Mouse (Mus musculus) MEL (cell line): ENCODE results near the gene Tex46. TPM values are rescaled to one million over a fixed set of nuclear protein-coding genes. Genes with fewer than 3 reads are reported as not detected.

Source experiments
- DNase-seq: peaks from one replicate; pipeline ENCODE4 v3.0.0; 2011; ENCODE audit warnings: low read depth, low spot score
- H3K27ac ChIP-seq: 2 replicates; pipeline ENCODE4 v1.5.1; 2012; ENCODE audit warnings: low read depth, mild to moderate bottlenecking, control low read depth, low read length, moderate library complexity; ENCODE audit not compliant: control insufficient read depth
- H3K27me3 ChIP-seq, 2 experiments: fragments of 150-350 bp in 1 of 2; sonication (generic) in 1 of 2; 2 replicates each; pipeline ENCODE4 v1.6.1; 2012; ENCODE audit warnings: low read length in 2 of 2, mild to moderate bottlenecking in 2 of 2, improper control_type of control experiment in 1 of 2, moderate library complexity in 1 of 2; ENCODE audit not compliant: insufficient read depth in 2 of 2, control insufficient read depth in 1 of 2
- H3K36me3 ChIP-seq, 2 experiments: 2 replicates each; pipeline ENCODE4 v1.6.1; 2012 to 2014; ENCODE audit warnings: low read length in 2 of 2, improper control_type of control experiment in 1 of 2, inconsistent platforms in 1 of 2, mild to moderate bottlenecking in 1 of 2; ENCODE audit not compliant: insufficient read depth in 2 of 2, control insufficient read depth in 1 of 2
- H3K4me1 ChIP-seq, 2 experiments: fragments of 150-350 bp in 1 of 2; sonication (generic) in 1 of 2; 2 replicates each; pipeline ENCODE4 v1.6.1; 2012; ENCODE audit warnings: low read length in 2 of 2, improper control_type of control experiment in 1 of 2, mild to moderate bottlenecking in 1 of 2; ENCODE audit not compliant: insufficient read depth in 2 of 2, control insufficient read depth in 1 of 2
- H3K4me3 ChIP-seq, 2 experiments: fragments of 150-350 bp in 1 of 2; sonication (generic) in 1 of 2; 2 replicates each; pipeline ENCODE4 v1.5.1; 2012; ENCODE audit warnings: low read depth in 2 of 2, low read length in 2 of 2, mild to moderate bottlenecking in 2 of 2, moderate library complexity in 2 of 2, control low read depth in 1 of 2, improper control_type of control experiment in 1 of 2; ENCODE audit not compliant: control insufficient read depth in 1 of 2, insufficient read depth in 1 of 2
- H3K79me2 ChIP-seq: 2 replicates; pipeline ENCODE4 v1.6.1; 2012; ENCODE audit warnings: mild to moderate bottlenecking, low read length, moderate library complexity; ENCODE audit not compliant: control insufficient read depth, poor library complexity, insufficient read depth
- H3K9ac ChIP-seq: 2 replicates; pipeline ENCODE4 v1.6.1; 2012; ENCODE audit warnings: low read depth, mild to moderate bottlenecking, control low read depth, low read length, moderate library complexity; ENCODE audit not compliant: control insufficient read depth, poor library complexity, severe bottlenecking
- H3K9me3 ChIP-seq: fragments of 150-350 bp; sonication (generic); replicated peaks from 2 replicates; pipeline ENCODE4 v1.6.1; 2012; ENCODE audit warnings: mild to moderate bottlenecking, low read length, improper control_type of control experiment, moderate library complexity; ENCODE audit not compliant: insufficient read depth
- BHLHE40 ChIP-seq: IDR thresholded peaks from 2 replicates; pipeline ENCODE4 v1.6.1; 2012; ENCODE audit warnings: low read depth, mild to moderate bottlenecking, inconsistent platforms, low read length, improper control_type of control experiment, borderline replicate concordance
- CHD1 ChIP-seq: IDR thresholded peaks from 2 replicates; pipeline ENCODE4 v1.6.1; 2012; ENCODE audit warnings: low read depth, mild to moderate bottlenecking, inconsistent platforms, low read length, improper control_type of control experiment
- CHD2 ChIP-seq: IDR thresholded peaks from 2 replicates; pipeline ENCODE4 v1.6.1; 2011; ENCODE audit warnings: low read length, improper control_type of control experiment
- CTCF ChIP-seq, 3 experiments: IDR thresholded peaks in 2 of 3; conservative IDR thresholded peaks in 1 of 3; 2 replicates each; pipeline ENCODE4 v1.5.1; 2011 to 2012; ENCODE audit warnings: low read length in 3 of 3, low read depth in 2 of 3, mild to moderate bottlenecking in 2 of 3, improper control_type of control experiment in 1 of 3, inconsistent platforms in 1 of 3, mixed read lengths in 1 of 3, moderate library complexity in 1 of 3; ENCODE audit not compliant: control insufficient read depth in 1 of 3, insufficient read depth in 1 of 3, poor library complexity in 1 of 3, severe bottlenecking in 1 of 3
- E2F4 ChIP-seq: IDR thresholded peaks from 2 replicates; pipeline ENCODE4 v1.6.1; 2011; ENCODE audit warnings: low read depth, low read length, improper control_type of control experiment, borderline replicate concordance
- ELF1 ChIP-seq: IDR thresholded peaks from 2 replicates; pipeline ENCODE4 v1.6.1; 2014; ENCODE audit warnings: low read depth, mild to moderate bottlenecking, inconsistent platforms, low read length, improper control_type of control experiment, moderate library complexity
- GABPA ChIP-seq: IDR thresholded peaks from 2 replicates; pipeline ENCODE4 v1.6.1; 2012; ENCODE audit warnings: low read depth, mild to moderate bottlenecking, inconsistent platforms, low read length, improper control_type of control experiment, moderate library complexity
- HCFC1 ChIP-seq: IDR thresholded peaks from 2 replicates; pipeline ENCODE4 v1.6.1; 2012; ENCODE audit warnings: low read depth, mild to moderate bottlenecking, inconsistent platforms, low read length, improper control_type of control experiment, moderate library complexity
- JUND ChIP-seq: IDR thresholded peaks from 2 replicates; pipeline ENCODE4 v1.6.1; 2011; ENCODE audit warnings: low read depth, mild to moderate bottlenecking, improper control_type of control experiment, low read length
- KAT2A ChIP-seq: conservative IDR thresholded peaks from 2 replicates; pipeline ENCODE4 v1.6.1; 2012; ENCODE audit warnings: low read depth, low read length, improper control_type of control experiment, inconsistent platforms
- MAFK ChIP-seq: IDR thresholded peaks from 2 replicates; pipeline ENCODE4 v1.6.1; 2011; ENCODE audit warnings: low read depth, mild to moderate bottlenecking, low read length, improper control_type of control experiment, borderline replicate concordance
- MAX ChIP-seq: IDR thresholded peaks from 2 replicates; pipeline ENCODE4 v1.6.1; 2011; ENCODE audit warnings: low read length, improper control_type of control experiment
- MAZ ChIP-seq: IDR thresholded peaks from 2 replicates; pipeline ENCODE4 v1.6.1; 2012; ENCODE audit warnings: low read depth, mild to moderate bottlenecking, inconsistent platforms, low read length, improper control_type of control experiment
- MXI1 ChIP-seq: IDR thresholded peaks from 2 replicates; pipeline ENCODE4 v1.6.1; 2011; ENCODE audit warnings: mild to moderate bottlenecking, low read depth, low read length, improper control_type of control experiment
- MYB ChIP-seq: IDR thresholded peaks from 2 replicates; pipeline ENCODE4 v1.6.1; 2011; ENCODE audit warnings: mild to moderate bottlenecking, low read depth, low read length, improper control_type of control experiment
- MYC ChIP-seq: IDR thresholded peaks from 2 replicates; pipeline ENCODE4 v1.6.1; 2011; ENCODE audit warnings: low read depth, mild to moderate bottlenecking, low read length, improper control_type of control experiment, moderate library complexity
- POLR2AphosphoS5 ChIP-seq: IDR thresholded peaks from 2 replicates; pipeline ENCODE4 v1.6.1; 2012; ENCODE audit warnings: low read depth, borderline replicate concordance, mild to moderate bottlenecking, inconsistent platforms, low read length, moderate library complexity, mixed read lengths
- RAD21 ChIP-seq: IDR thresholded peaks from 2 replicates; pipeline ENCODE4 v1.6.1; 2011; ENCODE audit warnings: mild to moderate bottlenecking, low read depth, low read length, improper control_type of control experiment
- RCOR1 ChIP-seq: IDR thresholded peaks from 2 replicates; pipeline ENCODE4 v1.6.1; 2012; ENCODE audit warnings: low read depth, mild to moderate bottlenecking, inconsistent platforms, low read length, improper control_type of control experiment
- SIN3A ChIP-seq: IDR thresholded peaks from 2 replicates; pipeline ENCODE4 v1.6.1; 2012; ENCODE audit warnings: low read length, improper control_type of control experiment, inconsistent platforms
- SMC3 ChIP-seq: IDR thresholded peaks from 2 replicates; pipeline ENCODE4 v1.6.1; 2011; ENCODE audit warnings: low read depth, low read length, improper control_type of control experiment
- TAL1 ChIP-seq: IDR thresholded peaks from 2 replicates; pipeline ENCODE4 v1.6.1; 2012; ENCODE audit warnings: mild to moderate bottlenecking, inconsistent platforms, low read length, moderate library complexity, mixed read lengths
- TBP ChIP-seq: IDR thresholded peaks from 2 replicates; pipeline ENCODE4 v1.8.0; 2011; ENCODE audit warnings: low read depth, low read length, improper control_type of control experiment
- TCF12 ChIP-seq: IDR thresholded peaks from 2 replicates; pipeline ENCODE4 v1.6.1; 2014; ENCODE audit warnings: low read depth, mild to moderate bottlenecking, inconsistent platforms, low read length, improper control_type of control experiment, moderate library complexity
- UBTF ChIP-seq: IDR thresholded peaks from 2 replicates; pipeline ENCODE4 v1.6.1; 2012; ENCODE audit warnings: low read depth, mild to moderate bottlenecking, inconsistent platforms, low read length, improper control_type of control experiment, moderate library complexity, borderline replicate concordance; ENCODE audit not compliant: insufficient read depth
- USF1 ChIP-seq: IDR thresholded peaks from 2 replicates; pipeline ENCODE4 v1.6.1; 2014; ENCODE audit warnings: low read depth, mild to moderate bottlenecking, inconsistent platforms, low read length, improper control_type of control experiment, moderate library complexity
- USF2 ChIP-seq, 2 experiments: IDR thresholded peaks; 2 replicates each; pipeline ENCODE4 v1.6.1; 2011 to 2012; ENCODE audit warnings: improper control_type of control experiment in 2 of 2, low read length in 2 of 2, borderline replicate concordance in 1 of 2, inconsistent platforms in 1 of 2, low read depth in 1 of 2, mild to moderate bottlenecking in 1 of 2; ENCODE audit not compliant: insufficient read depth in 1 of 2
- ZC3H11A ChIP-seq: IDR thresholded peaks from 2 replicates; pipeline ENCODE4 v1.6.1; 2012; ENCODE audit warnings: low read depth, mild to moderate bottlenecking, inconsistent platforms, low read length, improper control_type of control experiment
- ZMIZ1 ChIP-seq: IDR thresholded peaks from 2 replicates; pipeline ENCODE4 v1.6.1; 2012; ENCODE audit warnings: low read depth, mild to moderate bottlenecking, inconsistent platforms, low read length, improper control_type of control experiment, moderate library complexity
- polyA plus RNA-seq, 2 experiments: library from polyadenylated mRNA; stranded (reverse) in 1 of 2; unstranded in 1 of 2; fragments of >175 nt in 1 of 2; fragments of >200 nt in 1 of 2; gene quantifications; 2 replicates each; pipeline versions ENCODE4 v1.2.1 to v1.2.4; 2012; ENCODE audit warnings: low replicate concordance in 2 of 2, low read depth in 1 of 2; ENCODE audit not compliant: insufficient read length in 2 of 2, insufficient read depth in 1 of 2, missing spikeins in 1 of 2
- total RNA-seq: library from RNA; depleted of rRNA; stranded (reverse); fragments of 300-350 nt; gene quantifications from 2 replicates; pipeline ENCODE4 v1.2.3, GENCODE M21; 2012

Gene Tex46
- total and polyA plus RNA-seq, 3 experiments: not detected

DNA sequence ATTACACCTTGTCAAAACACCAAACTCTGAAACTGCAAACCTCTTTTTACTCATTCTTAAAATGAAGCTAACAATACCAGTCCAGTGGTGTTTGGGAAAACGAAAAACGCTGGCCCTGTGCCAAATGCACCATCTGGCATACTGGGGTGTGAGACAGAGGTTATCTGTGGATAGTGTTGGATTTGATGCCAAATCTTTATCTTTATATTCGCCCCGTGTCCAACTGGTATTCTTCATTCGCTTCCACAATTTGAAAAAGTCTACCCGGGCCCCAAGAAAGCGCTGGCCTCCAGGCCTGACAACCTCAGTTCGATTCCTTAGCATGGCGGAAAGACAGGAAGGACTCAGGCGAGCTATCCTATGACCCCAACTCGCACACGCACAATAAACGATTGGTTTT is 8.8 kb upstream of the Tex46 start (continued):
- TF ChIP-seq ZMIZ1 (no peak), MAX (no peak; the same call in 1 of the 2 replicates), KAT2A (no peak), E2F4 (no peak)

DNA sequence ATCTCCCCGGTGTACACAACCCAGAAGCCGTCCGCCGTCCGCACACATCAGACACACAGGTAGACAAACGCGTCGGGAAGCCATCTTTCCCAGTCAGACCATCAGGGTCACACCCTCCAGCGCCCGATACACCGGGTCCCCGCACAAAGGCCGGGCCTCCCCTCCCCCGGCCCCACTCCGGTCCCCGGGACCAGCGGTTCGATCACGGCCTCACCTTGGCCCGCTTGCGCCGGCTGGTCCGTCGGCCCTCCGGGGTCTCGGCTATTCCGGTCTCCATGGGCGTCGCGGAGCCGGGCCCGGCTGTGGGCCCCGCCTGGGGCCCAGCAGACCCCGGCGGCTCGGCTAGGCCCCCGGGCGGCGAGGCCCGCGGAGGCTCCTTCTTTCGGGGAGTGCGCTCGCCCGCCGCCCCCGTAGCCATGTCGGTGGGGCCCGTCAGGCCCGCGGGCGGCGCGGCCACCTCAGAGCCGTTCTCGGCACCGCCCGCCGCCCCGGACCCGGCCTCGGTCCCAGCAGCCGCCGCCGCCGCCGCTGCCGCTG is 8.2 kb upstream of the Tex46 start:
- Histone ChIP-seq H3K27me3 (no peaks in the 10 kb centered on the region), H3K9ac (peak overlapping the region; percentile 89), H3K36me3 (peaks cover 0 to 16% of the 10 kb centered on the region in 2 experiments; a peak in 2 of 4 replicates), H3K9me3 (no peaks in the 10 kb centered on the region), H3K4me1 (peaks cover 4 to 11% of the 10 kb centered on the region in 2 experiments), H3K4me3 (peak overlapping the region; percentile 73 to 100), H3K79me2 (peaks cover 39% of the 10 kb centered on the region), H3K27ac (peak overlapping the region; percentile 14; the same call in 1 of the 2 replicates)
- peak; percentile 62 for DNase-seq
- TF ChIP-seq HCFC1: peak; percentile 36; the same call in 1 of the 2 replicates
- TF ChIP-seq POLR2AphosphoS5: no peak

DNA sequence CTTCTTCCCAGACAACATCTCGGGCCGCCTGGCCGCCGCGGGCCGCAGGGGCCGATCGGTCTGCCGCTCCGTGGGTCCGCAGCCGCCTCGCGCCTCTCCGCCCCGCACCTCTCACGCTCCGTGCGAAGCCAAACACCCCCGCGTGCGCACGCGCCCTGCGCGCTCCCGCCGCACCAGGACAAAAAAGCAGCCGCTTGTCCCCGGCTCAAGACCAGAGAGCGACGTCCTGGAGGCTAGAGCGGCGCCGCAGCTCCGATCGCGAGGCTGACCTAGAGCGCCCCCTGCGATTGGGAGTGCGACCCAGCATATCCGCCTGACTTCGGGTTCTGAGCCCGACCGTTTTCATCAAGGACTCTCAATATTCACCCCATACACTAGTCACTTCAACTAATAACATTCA is 7.7 kb upstream of the Tex46 start, which contains the start of gene Kdm1a:
Gene Kdm1a, minus strand, starts transcription at position 156 of the 400 bp plus-strand sequence.
- Histone ChIP-seq H3K79me2 (peaks cover 36% of the 10 kb centered on the region), H3K4me1 (peaks cover 4 to 11% of the 10 kb centered on the region in 2 experiments), H3K4me3 (peak within 1 kb of the TSS; percentile 73 to 100), H3K27me3 (no peaks in the 10 kb centered on the region), H3K36me3 (peaks cover 0 to 16% of the 10 kb centered on the region in 2 experiments; a peak in 2 of 4 replicates), H3K9ac (peak within 1 kb of the TSS; percentile 89), H3K9me3 (no peaks in the 10 kb centered on the region), H3K27ac (peak within 1 kb of the TSS; percentile 14; the same call in 1 of the 2 replicates)
- peak; percentile 96 for DNase-seq
- TF ChIP-seq ELF1: peak; percentile 58; the same call in 1 of the 2 replicates
- no peak for TF ChIP-seq USF2 (IDR thresholded peaks at IDR 0.05; ENCODE audit: borderline replicate concordance in 1 of 2, insufficient read depth in 1 of 2, low read depth in 1 of 2, low read length in 2 of 2)
- TF ChIP-seq MAZ: 0 out of 2 replicates have a peak, but pooled peaks have one; percentile 50
- TF ChIP-seq ZC3H11A: no peak
- no peak for TF ChIP-seq TAL1
- TF ChIP-seq UBTF: no peak
- no peak for TF ChIP-seq MAFK
- TF ChIP-seq BHLHE40: no peak
- TF ChIP-seq TCF12: peak; percentile 65; the same call in 1 of the 2 replicates
- TF ChIP-seq JUND: no peak
- no peak for TF ChIP-seq CHD2
- peak; percentile 61; the same call in 1 of the 2 replicates for TF ChIP-seq GABPA
- TF ChIP-seq RCOR1: no peak
- TF ChIP-seq MYC: no peak
- TF ChIP-seq SMC3: no peak; the same call in 1 of the 2 replicates
- TF ChIP-seq RAD21: no peak
- peak; percentile 62 for TF ChIP-seq TBP
- TF ChIP-seq CHD1: no peak
- TF ChIP-seq SIN3A: peak; percentile 67
- TF ChIP-seq USF1: no peak
- TF ChIP-seq HCFC1: peak; percentile 87
- peak; percentile 74 for TF ChIP-seq ZMIZ1
- TF ChIP-seq CTCF (IDR thresholded peaks at IDR 0.05 in 2 of 3, conservative IDR thresholded peaks at IDR 0.05 in 1 of 3; ENCODE audit: control insufficient read depth in 1 of 3, insufficient read depth in 1 of 3, low read depth in 2 of 3, low read length in 3 of 3, poor library complexity in 1 of 3, severe bottlenecking in 1 of 3): peak; percentile 60 to 96 (median 87)
- TF ChIP-seq MXI1: peak; percentile 73
- no peak for TF ChIP-seq MYB
